Comparison of ENCODE assay signal across 33 mouse cellular contexts in genomic region chr6:38123471-38124206, GRCm38 (mm10). TPM values are rescaled to one million over a fixed set of nuclear protein-coding genes. Genes with fewer than 3 reads are reported as not detected.
A peak's percentile ranks its signal among the peaks of the same experiment; 100 is the strongest.
DNase-seq lines count a peak whose midpoint lies in the region; ATAC-seq and TF ChIP-seq lines count a peak whose summit lies in the region.
"Had no signal": no experiment of that assay in that cellular context is flagged by ENCODE, and none has a peak within 500 bp of the region (broad histone marks: within the 10 kb centered on the region; RNA-seq: fewer than 3 reads in every experiment).

No protein-coding gene starts in this region.

- H3K9ac ChIP-seq in heart, postnatal 0 days (replicated peaks; ENCODE audit: low read depth, low read length): no peak overlapping the region
- H3K9ac ChIP-seq in embryonic facial prominence, embryonic 13.5 days: no peak overlapping the region
- H3K9ac ChIP-seq: liver, embryonic 14.5 days had no signal

- WGBS in heart, postnatal 0 days: 63% methylated on average over 18 of the region's 18 CpGs
- 62% methylated on average over 18 of the region's 18 CpGs for WGBS in embryonic facial prominence, embryonic 13.5 days
- WGBS in kidney, adult 2 months: 33% methylated on average over 18 of the region's 18 CpGs

- intact Hi-C loops in left cerebral cortex, postnatal 14 days (cut with DNase I): no loop called here

- TF ChIP-seq POLR2A in kidney, adult 2 months (IDR thresholded peaks at IDR 0.05; ENCODE audit: low read depth, low read length): no peak

- peak overlapping the region; percentile 18; the same call in 1 of the 2 replicates for H3K27ac ChIP-seq in heart, postnatal 0 days (ENCODE audit: low read depth)
- H3K27ac ChIP-seq in embryonic facial prominence, embryonic 13.5 days: peak overlapping the region; percentile 64
- peak overlapping the region; percentile 100 for H3K27ac ChIP-seq in kidney, adult 2 months (ENCODE audit: insufficient read depth, low read depth, low read length)
- H3K27ac ChIP-seq: hindbrain, postnatal 0 days; liver, embryonic 14.5 days had no signal

- H3K36me3 ChIP-seq in heart, postnatal 0 days (replicated peaks; ENCODE audit: control insufficient read depth, insufficient read depth, low read length): no peaks in the 10 kb centered on the region
- H3K36me3 ChIP-seq in embryonic facial prominence, embryonic 13.5 days: peaks cover 42% of the 10 kb centered on the region
- no peaks in the 10 kb centered on the region for H3K36me3 ChIP-seq in kidney, adult 2 months (ENCODE audit: control insufficient read depth, insufficient read depth, low read length)
- H3K36me3 ChIP-seq: G1E had no signal

- H3K27me3 ChIP-seq in heart, postnatal 0 days (ENCODE audit: control insufficient read depth, insufficient read depth, low read length): no peaks in the 10 kb centered on the region
- H3K27me3 ChIP-seq in embryonic facial prominence, embryonic 13.5 days: no peaks in the 10 kb centered on the region
- no peaks in the 10 kb centered on the region for H3K27me3 ChIP-seq in kidney, adult 2 months (replicated peaks; ENCODE audit: control insufficient read depth, insufficient read depth, low read length)
- H3K27me3 ChIP-seq: CH12.LX, Patski had no signal

- no peak overlapping the region for H3K4me3 ChIP-seq in heart, postnatal 0 days (ENCODE audit: low read depth, low read length)
- H3K4me3 ChIP-seq in embryonic facial prominence, embryonic 13.5 days: no peak overlapping the region
- peak overlapping the region; percentile 60 for H3K4me3 ChIP-seq in kidney, adult 2 months (ENCODE audit: insufficient read depth, low read depth, low read length)
- H3K4me3 ChIP-seq: erythroblast, embryonic 14.5 days had no signal

- H3K4me1 ChIP-seq in heart, postnatal 0 days (ENCODE audit: control insufficient read depth, insufficient read depth): no peaks in the 10 kb centered on the region; the same call in 1 of the 2 replicates
- H3K4me1 ChIP-seq in embryonic facial prominence, embryonic 13.5 days: peaks cover 11% of the 10 kb centered on the region
- H3K4me1 ChIP-seq in kidney, adult 2 months (ENCODE audit: control insufficient read depth, insufficient read depth, low read length): peaks cover 24% of the 10 kb centered on the region

- no peak overlapping the region for H3K4me2 ChIP-seq in heart, postnatal 0 days (ENCODE audit: low read depth, low read length)
- peak overlapping the region; percentile 20; the same call in 1 of the 2 replicates for H3K4me2 ChIP-seq in embryonic facial prominence, embryonic 13.5 days
- H3K4me2 ChIP-seq: midbrain, embryonic 11.5 days had no signal

- DNase-seq in heart, postnatal 0 days (ENCODE audit: low spot score): no peak
- DNase-seq in heart, postnatal 4 days: no peak
- DNase-seq in kidney, adult 2 months: peak; percentile 54
- DNase-seq in kidney, postnatal 10 days: peak; percentile 22
- no peak for DNase-seq in left cerebral cortex, postnatal 14 days (ENCODE audit: low spot score in 2 of 2)
- no peak for DNase-seq in spleen, postnatal 4 days (ENCODE audit: low spot score in 2 of 2)
- DNase-seq: adrenal gland, adult 2 months; B cell, adult 2 months; cerebellum, adult 11 months; cerebellum, adult 9-11 months; gastrocnemius, postnatal 14 days; right cerebral cortex, adult 18-20 months; thymus, adult 18-20 months; thymus, postnatal 36 days had no signal

- ATAC-seq in heart, postnatal 0 days (ENCODE audit: insufficient read depth, low read depth): no peak
- ATAC-seq in embryonic facial prominence, embryonic 13.5 days (ENCODE audit: insufficient number of reproducible peaks, insufficient read depth, low FRiP score, low TSS enrichment, low read depth): 0 out of 2 replicates have a peak, but pooled peaks have one; percentile 26
- ATAC-seq: forebrain, embryonic 14.5 days; hindbrain, postnatal 0 days; Patski had no signal

- no peak for TF ChIP-seq CTCF in heart, postnatal 0 days (IDR thresholded peaks at IDR 0.05; ENCODE audit: low read depth)
- TF ChIP-seq CTCF in kidney, adult 2 months (conservative IDR thresholded peaks at IDR 0.05; ENCODE audit: insufficient read depth, insufficient read length, low read depth, low read length): no peak

- no peaks in the 10 kb centered on the region for H3K9me3 ChIP-seq in heart, postnatal 0 days (replicated peaks; ENCODE audit: control insufficient read depth, low read length)
- no peaks in the 10 kb centered on the region for H3K9me3 ChIP-seq in embryonic facial prominence, embryonic 13.5 days
- H3K9me3 ChIP-seq: G1E had no signal

- no peak for TF ChIP-seq EP300 in heart, postnatal 0 days (IDR thresholded peaks at IDR 0.05; ENCODE audit: low read depth)

RNA-seq across cellular contexts. Expression of gene Atp6v0a4, which starts 0.7 kb away (rescaled TPM):
- total RNA-seq in heart, postnatal 0 days (2014; rRNA removed; ENCODE audit: low replicate concordance): 0.04 TPM in 1 of 2 replicates, not detected in the other
- polyA plus RNA-seq in heart, postnatal 0 days (2015; fragmentation: Nextera tagmentation; extraction: Ambion mirVana): 0.04 and 0.12 TPM in 2 replicates
- total RNA-seq in heart, postnatal 4 days (2021): 1 to 10 TPM; 2.1 to 2.9 TPM
- 1.1 and 1.3 TPM in 2 replicates for polyA plus RNA-seq in embryonic facial prominence, embryonic 13.5 days (2015; fragmentation: Nextera tagmentation; extraction: Ambion mirVana)
- polyA plus RNA-seq in kidney, adult 2 months (2012; rRNA removed): 259 and 302 TPM in 2 replicates
- total RNA-seq in left cerebral cortex, postnatal 14 days (2021): 1 to 10 TPM; 5.1 to 6.0 TPM
- total RNA-seq: CH12.LX; G1E; megakaryocyte progenitor cell, adult 5-6 weeks had no signal
- polyA plus RNA-seq: erythroblast, embryonic 14.5 days; forebrain, embryonic 14.5 days; G1E; hindbrain, embryonic 11.5 days; midbrain, embryonic 11.5 days had no signal

RNA-seq across cellular contexts. Expression of gene Tmem213, which starts 14.6 kb away (rescaled TPM):
- not detected in 2 replicates for total RNA-seq in heart, postnatal 0 days (2014; rRNA removed; ENCODE audit: low replicate concordance)
- polyA plus RNA-seq in heart, postnatal 0 days (2015; fragmentation: Nextera tagmentation; extraction: Ambion mirVana): not detected in 2 replicates
- not detected for total RNA-seq in heart, postnatal 4 days (2021)
- polyA plus RNA-seq in embryonic facial prominence, embryonic 13.5 days (2015; fragmentation: Nextera tagmentation; extraction: Ambion mirVana): 2.1 and 3.8 TPM in 2 replicates
- 240 and 279 TPM in 2 replicates for polyA plus RNA-seq in kidney, adult 2 months (2012; rRNA removed)
- total RNA-seq in left cerebral cortex, postnatal 14 days (2021): not detected
- total RNA-seq: adrenal gland, adult 2 months; CH12.LX; common myeloid progenitor, adult 5-6 weeks; G1E; gastrocnemius, postnatal 14 days; heart, adult 8-10 months; heart, postnatal 10 days; hindbrain, postnatal 0 days; layer of hippocampus, postnatal 25 days; megakaryocyte progenitor cell, adult 5-6 weeks; midbrain, postnatal 0 days had no signal
- polyA plus RNA-seq: adrenal gland, adult 2 months; erythroblast, embryonic 14.5 days; forebrain, embryonic 14.5 days; G1E; hindbrain, embryonic 11.5 days; hindbrain, postnatal 0 days; intestine, embryonic 16.5 days; large intestine, adult 2 months; liver, embryonic 14.5 days; midbrain, embryonic 11.5 days; neural tube, embryonic 14.5 days; Patski had no signal

Comparison
In these comparisons a context has a peak if more than half of its experiments do, and no peak if none do; other contexts are left out.
1. DNase-seq: peak in kidney, adult 2 months (single experiment) and kidney, postnatal 10 days (single experiment); none in heart, postnatal 0 days (single experiment), heart, postnatal 4 days (single experiment), left cerebral cortex, postnatal 14 days (0 of 2) and spleen, postnatal 4 days (0 of 2).
2. H3K27ac ChIP-seq: peak in every context shown above with its lines; median percentile 100 in kidney, adult 2 months; 64 in embryonic facial prominence, embryonic 13.5 days; 18 in heart, postnatal 0 days.